Mouse (Mus musculus) hindlimb bud, embryonic 11.5 days (tissue): ENCODE measurements around the gene Dido1.

Source experiments
- DNase-seq: peaks from one replicate; pipeline ENCODE4 v3.0.0-alpha.2; 2012; ENCODE audit warnings: low read depth, low spot score; ENCODE audit errors: extremely low spot score

Dido1 gene

GRCm38 (mm10) chr2:180689841-180690240 is 20.0 kb downstream of the Dido1 start:
- DNase-seq: no peak

- no peak for DNase-seq
Measured at GRCm38 (mm10) chr2:180684031-180684430, 25.8 kb downstream of the Dido1 start.

GRCm38 (mm10) chr2:180683524-180683923 is 26.3 kb downstream of the Dido1 start:
- no peak for DNase-seq

GRCm38 (mm10) chr2:180681225-180681624 is 28.6 kb downstream of the Dido1 start:
- no peak for DNase-seq

GRCm38 (mm10) chr2:180678609-180679140 is 31.1 kb downstream of the Dido1 start:
- DNase-seq: no peak

- DNase-seq: no peak
Measured at GRCm38 (mm10) chr2:180676706-180677105, 33.1 kb downstream of the Dido1 start.

GRCm38 (mm10) chr2:180662008-180662407 is 47.8 kb downstream of the Dido1 start:
- DNase-seq: no peak

- DNase-seq: no peak
Measured at GRCm38 (mm10) chr2:180660521-180660920, 49.3 kb downstream of the Dido1 start.

GRCm38 (mm10) chr2:180659353-180660150 is 50.2 kb downstream of the Dido1 start:
- no peak for DNase-seq

- no peak for DNase-seq
Measured at GRCm38 (mm10) chr2:180658381-180658780, 51.4 kb downstream of the Dido1 start.

- DNase-seq: peak; percentile 62
Measured at GRCm38 (mm10) chr2:180657394-180658013, 52.3 kb downstream of the Dido1 start.

GRCm38 (mm10) chr2:180655150-180655549 is 54.6 kb downstream of the Dido1 start:
- no peak for DNase-seq

GRCm38 (mm10) chr2:180654666-180655065 is 55.1 kb downstream of the Dido1 start:
- DNase-seq: no peak

- DNase-seq: no peak
Measured at GRCm38 (mm10) chr2:180646841-180647240, 63.0 kb downstream of the Dido1 start.

GRCm38 (mm10) chr2:180643626-180644025 is 66.2 kb downstream of the Dido1 start:
- DNase-seq: no peak

- DNase-seq: no peak
Measured at GRCm38 (mm10) chr2:180642555-180643260, 67.1 kb downstream of the Dido1 start, which contains the start of gene Tcfl5. TSS of gene Tcfl5 (minus strand) at chr2:180642708.

GRCm38 (mm10) chr2:180641576-180642554 is 67.9 kb downstream of the Dido1 start:
- no peak for DNase-seq

- DNase-seq: no peak
Measured at GRCm38 (mm10) chr2:180611882-180612281, 97.9 kb downstream of the Dido1 start.

GRCm38 (mm10) chr2:180610283-180610682 is 99.5 kb downstream of the Dido1 start:
- DNase-seq: no peak
